Mouse (Mus musculus) lung, embryonic 14.5 days (tissue): Measurements from ENCODE around the gene 2210011C24Rik. TPM values are rescaled to one million over a fixed set of nuclear protein-coding genes. Genes with fewer than 3 reads are reported as not detected.
A peak's percentile ranks its signal among the peaks of the same experiment; 100 is the strongest.

ENCODE experiments used
- ATAC-seq: fragments of 200-750 bp; cut with Nextera tagmentation; 2 replicates; pipeline ENCODE4 v1.8.0; 2017; ENCODE audit warnings: mild to moderate bottlenecking, moderate TSS enrichment, moderate library complexity; ENCODE audit not compliant: insufficient read depth
- DNase-seq: peaks from one replicate; pipeline ENCODE4 v3.0.0-alpha.2; 2015
- H3K27ac ChIP-seq: fragments of 300-500 bp; sonication (generic); 2 replicates; pipeline ENCODE4 v1.5.1; 2014; ENCODE audit warnings: low read depth, mild to moderate bottlenecking, moderate library complexity
- H3K27me3 ChIP-seq: fragments of 300-500 bp; sonication (generic); 2 replicates; pipeline ENCODE4 v1.6.1; 2014; ENCODE audit warnings: low read length, control low read depth; ENCODE audit not compliant: insufficient read depth
- H3K36me3 ChIP-seq: fragments of 300-500 bp; sonication (generic); 2 replicates; pipeline ENCODE4 v1.6.1; 2014; ENCODE audit warnings: control low read depth; ENCODE audit not compliant: insufficient read depth
- H3K4me1 ChIP-seq: fragments of 300-500 bp; sonication (generic); 2 replicates; pipeline ENCODE4 v1.6.1; 2014; ENCODE audit warnings: antibody characterized with exemption, control low read depth; ENCODE audit not compliant: insufficient read depth
- H3K4me2 ChIP-seq: fragments of 300-500 bp; sonication (generic); 2 replicates; pipeline ENCODE4 v1.6.1; 2014; ENCODE audit warnings: mild to moderate bottlenecking
- H3K4me3 ChIP-seq: fragments of 300-500 bp; sonication (generic); 2 replicates; pipeline ENCODE4 v1.5.1; 2014; ENCODE audit warnings: low read depth, low read length
- H3K9ac ChIP-seq: fragments of 300-500 bp; sonication (generic); 2 replicates; pipeline ENCODE4 v1.6.1; 2014
- H3K9me3 ChIP-seq: fragments of 300-500 bp; sonication (generic); 2 replicates; pipeline ENCODE4 v1.6.1; 2016; ENCODE audit warnings: low read depth, low read length, control low read depth
- CTCF ChIP-seq: IDR thresholded peaks from 2 replicates; pipeline ENCODE4 v1.5.1; 2016; ENCODE audit warnings: antibody characterized with exemption, low read depth
- WGBS: fragments of 180-500 bp; shearing (Covaris S2); extraction: QIAGEN DNeasy Blood & Tissue Kit; methylation state at CpG from one replicate; pipeline ENCODE4 v1.1.7; 2014; 5-methylcytosine and 5-hydroxymethylcytosine counted together
- microRNA counts: library from miRNA; unstranded; fragments of <30 nt; microRNA quantifications from one replicate; lab custom pipeline; 2016
- microRNA-seq: library from miRNA; unstranded; fragments of <30 nt; microRNA quantifications from one replicate; pipeline ENCODE4, GENCODE M21; 2016; ENCODE audit warnings: borderline number of aligned reads
- polyA plus RNA-seq: library from polyadenylated mRNA; unstranded; fragments of >200 nt; fragmentation: Nextera tagmentation; extraction: Ambion mirVana; gene quantifications from 2 replicates; pipeline ENCODE4 v1.2.1, GENCODE M21; 2014

2210011C24Rik gene
- polyA plus RNA-seq, 1 experiment from 2014 or later: 1.2 TPM

DNA sequence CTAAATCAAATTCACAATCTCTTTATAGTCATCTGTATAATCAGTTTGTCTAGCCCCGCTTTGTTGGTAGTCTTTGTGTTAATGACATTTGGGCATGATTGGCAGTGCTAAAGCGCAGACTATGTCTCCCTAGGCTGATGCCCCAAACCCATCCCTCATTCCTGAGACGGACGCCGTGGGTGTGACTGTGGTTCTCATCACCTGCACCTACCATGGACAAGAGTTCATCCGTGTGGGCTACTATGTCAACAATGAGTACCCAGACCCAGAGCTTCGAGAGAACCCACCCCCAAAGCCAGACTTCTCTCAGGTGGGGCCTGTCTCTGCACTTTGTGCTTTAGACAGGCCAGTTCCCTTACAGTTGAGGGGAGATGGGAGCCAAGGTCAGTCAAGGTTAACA, 44.3 kb downstream of the 2210011C24Rik start:
- no peaks in the 10 kb centered on the region for H3K9me3 ChIP-seq
- H3K9ac ChIP-seq: no peak overlapping the region
- DNase-seq (no peak), ATAC-seq (no peak)
- H3K4me3 ChIP-seq: no peak overlapping the region
- peaks cover 36% of the 10 kb centered on the region for H3K36me3 ChIP-seq
- WGBS: 90% methylated on average over 7 of the region's 7 CpGs
- H3K27me3 ChIP-seq: no peaks in the 10 kb centered on the region
- no peaks in the 10 kb centered on the region for H3K4me1 ChIP-seq
- no peak for TF ChIP-seq CTCF
- H3K4me2 ChIP-seq: no peak overlapping the region
- no peak overlapping the region for H3K27ac ChIP-seq

DNA sequence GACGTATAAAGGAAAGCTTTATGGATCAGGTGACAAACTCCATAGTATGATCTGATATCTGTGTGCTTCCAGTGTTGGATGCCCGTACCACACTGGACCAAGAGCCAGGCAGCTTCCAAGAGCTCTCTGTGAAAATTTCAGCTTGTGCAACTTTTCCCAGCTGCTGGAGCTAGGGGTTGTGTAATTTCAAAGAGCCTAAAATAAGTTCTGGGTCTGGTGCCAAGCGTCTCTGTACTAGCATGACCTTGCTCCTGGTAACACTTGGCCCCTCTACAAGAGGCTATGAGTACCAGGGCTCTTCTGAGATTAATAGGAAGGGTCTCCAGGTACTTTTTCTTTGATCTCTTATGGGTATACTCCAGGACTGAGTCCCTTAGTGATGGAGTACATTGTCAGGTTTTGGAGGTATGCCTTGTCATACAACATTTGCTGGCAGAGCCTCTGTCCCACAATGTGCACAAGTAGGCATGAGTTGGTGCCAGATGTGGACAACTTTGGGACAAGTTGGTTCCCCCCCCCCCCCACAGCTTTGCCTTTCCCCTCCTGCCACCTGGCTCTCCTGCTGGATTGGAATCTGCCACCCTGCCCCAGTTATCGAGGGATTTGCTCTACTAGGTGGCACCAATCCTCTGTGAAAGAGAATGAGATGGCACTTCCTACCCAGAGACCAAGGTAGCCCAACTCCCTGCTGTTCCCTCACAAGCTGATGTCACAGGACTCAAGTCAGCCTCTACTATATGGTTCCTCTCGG, 47.8 kb downstream of the 2210011C24Rik start:
- H3K27me3 ChIP-seq: no peaks in the 10 kb centered on the region
- TF ChIP-seq CTCF: no peak
- no peak overlapping the region for H3K9ac ChIP-seq
- no peak for ATAC-seq
- H3K4me1 ChIP-seq: no peaks in the 10 kb centered on the region
- peaks cover 30% of the 10 kb centered on the region for H3K36me3 ChIP-seq
- no peak for DNase-seq
- WGBS: 80% methylated on average over 5 of the region's 5 CpGs
- no peak overlapping the region for H3K4me2 ChIP-seq
- no peak overlapping the region for H3K27ac ChIP-seq
- no peaks in the 10 kb centered on the region for H3K9me3 ChIP-seq
- no peak overlapping the region for H3K4me3 ChIP-seq

MicroRNAs within 50 kb of the gene (microRNA counts, 519-probe panel; counts per million panel counts)
- 30.5 counts per million for microRNA mmu-miR-1199 (lab: Ali Mortazavi, UCI)

Small RNA genes within 50 kb of the gene (microRNA-seq; reads per million reads assigned to microRNA genes)
- gene Mir1199: 0.71 reads per million
- gene Mir8111: 3.1 reads per million, percentile 8 among the genes with 10 or more reads in this experiment

Other genes starting within 250 kb of the 2210011C24Rik start
- 23.3 and 29.1 TPM in 2 replicates for gene Adgrl1, start 112.1 kb downstream of the 2210011C24Rik start, polyA plus RNA-seq
- 0.50 and 0.64 TPM in 2 replicates for gene Gm10644, start 57.0 kb downstream of the 2210011C24Rik start, polyA plus RNA-seq
- gene Asf1b, start 56.7 kb downstream of the 2210011C24Rik start, polyA plus RNA-seq: 87.4 and 88.9 TPM in 2 replicates
- 121 and 136 TPM in 2 replicates for gene Prkaca, start 39.2 kb downstream of the 2210011C24Rik start, polyA plus RNA-seq
- 16.0 and 17.3 TPM in 2 replicates for gene Samd1, start 14.5 kb downstream of the 2210011C24Rik start, polyA plus RNA-seq
- 1.4 and 1.5 TPM in 2 replicates for gene 1700067K01Rik, start 10.7 kb downstream of the 2210011C24Rik start, polyA plus RNA-seq
- gene Palm3, start 9.3 kb upstream of the 2210011C24Rik start, polyA plus RNA-seq: 2.5 and 2.9 TPM in 2 replicates
- 1.1 TPM in 2 replicates for gene Il27ra, start 30.4 kb upstream of the 2210011C24Rik start, polyA plus RNA-seq
- gene Rln3, start 32.8 kb upstream of the 2210011C24Rik start, polyA plus RNA-seq: not detected in 2 replicates
- 1.4 and 1.7 TPM in 2 replicates for gene Gm10643, start 53.0 kb upstream of the 2210011C24Rik start, polyA plus RNA-seq
- 12.9 and 13.3 TPM in 2 replicates for gene Rfx1, start 54.7 kb upstream of the 2210011C24Rik start, polyA plus RNA-seq
- 9.5 and 10.8 TPM in 2 replicates for gene Dcaf15, start 92.6 kb upstream of the 2210011C24Rik start, polyA plus RNA-seq
- gene Podnl1, start 113.8 kb upstream of the 2210011C24Rik start, polyA plus RNA-seq: 0.22 and 0.34 TPM in 2 replicates
- gene Cc2d1a, start 135.8 kb upstream of the 2210011C24Rik start, polyA plus RNA-seq: 17.3 and 23.6 TPM in 2 replicates
- 0.66 and 0.99 TPM in 2 replicates for gene 4930432K21Rik, start 135.9 kb upstream of the 2210011C24Rik start, polyA plus RNA-seq
- 2.8 and 4.2 TPM in 2 replicates for gene Nanos3, start 173.0 kb upstream of the 2210011C24Rik start, polyA plus RNA-seq
- gene Zswim4, start 224.9 kb upstream of the 2210011C24Rik start, polyA plus RNA-seq: 13.9 and 14.4 TPM in 2 replicates
- 377 and 384 TPM in 2 replicates for gene D8Ertd738e, start 237.5 kb upstream of the 2210011C24Rik start, polyA plus RNA-seq
- gene Mri1, start 245.2 kb upstream of the 2210011C24Rik start, polyA plus RNA-seq: 67.4 and 72.8 TPM in 2 replicates